Mouse (Mus musculus) adrenal gland, adult 18-20 months (tissue): ENCODE measurements around the gene Gm20807. TPM values are rescaled to one million over a fixed set of nuclear protein-coding genes. Genes with fewer than 3 reads are reported as not detected.
"Not testable (repeated sequence)": the region's sequence is repeated elsewhere in the genome, so short reads cannot be mapped to it uniquely, and the experiment has no call there.

Source experiments
- DNase-seq, 2 experiments: peaks; one replicate each; pipeline ENCODE4 v3.0.0; 2021 to 2022; ENCODE audit warnings: low spot score in 2 of 2
- long read RNA-seq, 2 experiments: library from polyadenylated mRNA; stranded (forward); transcript quantifications; one replicate each; pipeline ENCODE4 v2.0.0; 2021
- total RNA-seq, 2 experiments: library from RNA; stranded (reverse); gene quantifications; 1 replicate in 1 of 2; 2 replicates in 1 of 2; pipeline ENCODE4 v1.2.3; 2021

Gene Gm20807
- total RNA-seq, result not detected
- long read RNA-seq, experiment 1, result 0 reads
- long read RNA-seq, experiment 2, result 0 reads

DNA sequence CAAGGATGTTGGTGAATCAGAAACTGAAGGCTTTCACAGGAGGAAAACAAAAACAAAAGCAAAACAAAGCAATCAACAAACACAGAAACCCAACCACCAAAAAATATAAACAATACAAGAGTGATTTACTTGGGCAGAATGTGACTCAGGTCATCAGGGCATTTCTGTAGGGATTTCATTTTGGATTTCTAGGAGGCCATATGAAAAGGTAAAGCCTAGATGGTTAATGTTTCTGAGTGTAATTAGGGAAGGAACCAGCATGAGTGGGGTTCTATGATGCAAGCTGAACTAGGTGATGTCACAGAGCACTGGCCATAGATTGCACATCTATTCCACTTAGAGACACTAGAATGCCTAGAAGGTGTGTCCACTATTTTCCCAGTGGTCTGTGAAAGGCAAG is at the start of gene Gm20807:
Gene Gm20807 (plus strand): TSS at position 301 of the 400 bp plus-strand sequence.
- not testable (repeated sequence) for DNase-seq

Other genes starting within 250 kb of the Gm20807 start
- gene Gm21891, start 90.6 kb downstream of the Gm20807 start, total RNA-seq, result not detected
- not detected for gene Gm21425, start 119.1 kb downstream of the Gm20807 start, total RNA-seq
- not detected for gene Gm21828, start 181.0 kb downstream of the Gm20807 start, total RNA-seq
- not detected for gene Gm21440, start 209.5 kb downstream of the Gm20807 start, total RNA-seq
- not detected for gene Gm21454, start 209.6 kb downstream of the Gm20807 start, total RNA-seq